12 mouse cellular contexts compared by ENCODE assay signal in genomic region chr8:61295441-61295840, GRCm38 (mm10).
A peak's percentile ranks its signal among the peaks of the same experiment; 100 is the strongest.
DNase-seq lines count a peak whose midpoint lies in the region; ATAC-seq and TF ChIP-seq lines count a peak whose summit lies in the region.
"Had no signal": no experiment of that assay in that cellular context is flagged by ENCODE, and none has a peak within 500 bp of the region (broad histone marks: within the 10 kb centered on the region; RNA-seq: fewer than 3 reads in every experiment).

No protein-coding gene starts in this region.

- intact Hi-C loops in left cerebral cortex, postnatal 14 days (cut with DNase I) = no loop called here

- 0 out of 2 replicates have a peak overlapping the region, but pooled peaks have one; percentile 12 for H3K9ac ChIP-seq in forebrain, embryonic 13.5 days
- no peak overlapping the region for H3K9ac ChIP-seq in hindbrain, postnatal 0 days (replicated peaks; ENCODE audit: low read length)
- no peak overlapping the region for H3K9ac ChIP-seq in neural tube, embryonic 15.5 days (replicated peaks)
- no peak overlapping the region for H3K9ac ChIP-seq in kidney, embryonic 16.5 days (replicated peaks; ENCODE audit: low read length)

- WGBS in forebrain, embryonic 13.5 days = 18% methylated on average over 12 of the region's 12 CpGs
- 21% methylated on average over 12 of the region's 12 CpGs for WGBS in hindbrain, postnatal 0 days
- WGBS in neural tube, embryonic 15.5 days = 19% methylated on average over 12 of the region's 12 CpGs
- WGBS in kidney, embryonic 16.5 days = 77% methylated on average over 12 of the region's 12 CpGs

- no peaks in the 10 kb centered on the region for H3K9me3 ChIP-seq in forebrain, embryonic 13.5 days (replicated peaks)
- H3K9me3 ChIP-seq in hindbrain, postnatal 0 days (ENCODE audit: low read length) = no peaks in the 10 kb centered on the region
- H3K9me3 ChIP-seq in neural tube, embryonic 15.5 days (replicated peaks) = no peaks in the 10 kb centered on the region
- H3K9me3 ChIP-seq in kidney, embryonic 16.5 days (ENCODE audit: low read length) = no peaks in the 10 kb centered on the region

- peak; percentile 82 for ATAC-seq in forebrain, embryonic 13.5 days
- peak; percentile 86 for ATAC-seq in hindbrain, postnatal 0 days
- peak; percentile 69 for ATAC-seq in neural tube, embryonic 15.5 days (ENCODE audit: low FRiP score)
- no peak for ATAC-seq in kidney, embryonic 16.5 days (ENCODE audit: low FRiP score, low TSS enrichment)
- ATAC-seq: intestine, embryonic 16.5 days; lung, postnatal 0 days had no signal

- H3K4me3 ChIP-seq in forebrain, embryonic 13.5 days = no peak overlapping the region
- H3K4me3 ChIP-seq in hindbrain, postnatal 0 days (ENCODE audit: low read length) = no peak overlapping the region
- no peak overlapping the region for H3K4me3 ChIP-seq in neural tube, embryonic 15.5 days (replicated peaks)
- H3K4me3 ChIP-seq in kidney, embryonic 16.5 days (ENCODE audit: low read length) = no peak overlapping the region

- H3K36me3 ChIP-seq in forebrain, embryonic 13.5 days (ENCODE audit: poor library complexity, severe bottlenecking) = no peaks in the 10 kb centered on the region
- H3K36me3 ChIP-seq in hindbrain, postnatal 0 days (ENCODE audit: insufficient read depth, low read length) = no peaks in the 10 kb centered on the region
- no peaks in the 10 kb centered on the region for H3K36me3 ChIP-seq in neural tube, embryonic 15.5 days
- H3K36me3 ChIP-seq in kidney, embryonic 16.5 days (ENCODE audit: insufficient read depth, low read length) = no peaks in the 10 kb centered on the region

- peak; percentile 31 for DNase-seq in layer of hippocampus, adult 9-11 months
- no peak for DNase-seq in layer of hippocampus, adult 8-10 months (ENCODE audit: low spot score in 2 of 2)
- DNase-seq in hindbrain, postnatal 0 days (ENCODE audit: low spot score) = peak; percentile 63
- no peak for DNase-seq in left cerebral cortex, postnatal 14 days (ENCODE audit: low spot score in 2 of 2)
- DNase-seq in lung, postnatal 36 days = no peak
- DNase-seq: cerebellum, adult 9-10 months; gastrocnemius, postnatal 14 days had no signal

- H3K27me3 ChIP-seq in forebrain, embryonic 13.5 days = no peaks in the 10 kb centered on the region
- no peaks in the 10 kb centered on the region for H3K27me3 ChIP-seq in hindbrain, postnatal 0 days (ENCODE audit: insufficient read depth, low read length)
- H3K27me3 ChIP-seq in neural tube, embryonic 15.5 days (replicated peaks) = no peaks in the 10 kb centered on the region
- no peaks in the 10 kb centered on the region for H3K27me3 ChIP-seq in kidney, embryonic 16.5 days (ENCODE audit: insufficient read depth, low read length)

- H3K4me1 ChIP-seq in forebrain, embryonic 13.5 days = peaks cover 27% of the 10 kb centered on the region
- H3K4me1 ChIP-seq in hindbrain, postnatal 0 days (ENCODE audit: insufficient read depth, low read length) = no peaks in the 10 kb centered on the region
- peaks cover 12% of the 10 kb centered on the region for H3K4me1 ChIP-seq in neural tube, embryonic 15.5 days
- H3K4me1 ChIP-seq in kidney, embryonic 16.5 days (ENCODE audit: insufficient read depth, low read length) = 0 out of 2 replicates have a peak, but pooled peaks cover 4% of the 10 kb centered on the region

- peak overlapping the region; percentile 43 for H3K4me2 ChIP-seq in forebrain, embryonic 13.5 days
- H3K4me2 ChIP-seq in hindbrain, postnatal 0 days (ENCODE audit: low read depth, low read length) = peak overlapping the region; percentile 19; the same call in 1 of the 2 replicates
- H3K4me2 ChIP-seq in neural tube, embryonic 15.5 days = peak overlapping the region; percentile 29; the same call in 1 of the 2 replicates
- no peak overlapping the region for H3K4me2 ChIP-seq in kidney, embryonic 16.5 days (replicated peaks; ENCODE audit: low read depth, low read length)

- H3K27ac ChIP-seq in forebrain, embryonic 13.5 days = 0 out of 2 replicates have a peak overlapping the region, but pooled peaks have one; percentile 1
- H3K27ac ChIP-seq in hindbrain, postnatal 0 days = peak overlapping the region; percentile 29; the same call in 1 of the 2 replicates
- no peak overlapping the region for H3K27ac ChIP-seq in neural tube, embryonic 15.5 days (replicated peaks)
- H3K27ac ChIP-seq in kidney, embryonic 16.5 days (ENCODE audit: low read length) = no peak overlapping the region

- TF ChIP-seq CTCF in hindbrain, postnatal 0 days (IDR thresholded peaks at IDR 0.05; ENCODE audit: low read depth) = no peak

Comparison
In these comparisons a context has a peak if more than half of its experiments do, and no peak if none do; other contexts are left out.
1. DNase-seq: peak in layer of hippocampus, adult 9-11 months (single experiment) and hindbrain, postnatal 0 days (single experiment); none in layer of hippocampus, adult 8-10 months (0 of 2), left cerebral cortex, postnatal 14 days (0 of 2) and lung, postnatal 36 days (single experiment).
2. H3K27ac ChIP-seq: peak in forebrain, embryonic 13.5 days (single experiment) and hindbrain, postnatal 0 days (single experiment); none in neural tube, embryonic 15.5 days (single experiment) and kidney, embryonic 16.5 days (single experiment).